Mouse (Mus musculus): ENCODE data around the gene Raver1.
A peak's percentile ranks its signal among the peaks of the same experiment; 100 is the strongest.

Raver1 gene

DNA sequence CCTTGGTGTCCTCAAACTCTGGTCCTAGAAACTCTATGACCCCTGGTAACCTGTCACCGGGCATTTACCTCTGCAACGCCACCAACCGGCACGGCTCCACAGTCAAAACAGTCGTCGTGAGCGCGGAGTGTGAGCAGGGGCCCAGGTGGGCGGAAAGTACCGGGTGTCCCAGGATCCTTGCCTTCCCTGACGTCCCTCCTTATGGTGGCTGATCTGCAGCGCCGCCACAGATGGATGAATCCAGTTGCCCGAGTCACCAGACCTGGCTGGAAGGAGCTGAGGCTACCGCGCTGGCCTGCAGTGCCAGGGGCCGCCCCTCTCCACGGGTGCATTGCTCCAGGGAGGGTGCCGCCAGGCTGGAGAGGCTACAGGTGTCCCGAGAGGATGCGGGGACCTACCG lies 55.1 kb downstream of the Raver1 start:
- DNase-seq = no peak

DNA sequence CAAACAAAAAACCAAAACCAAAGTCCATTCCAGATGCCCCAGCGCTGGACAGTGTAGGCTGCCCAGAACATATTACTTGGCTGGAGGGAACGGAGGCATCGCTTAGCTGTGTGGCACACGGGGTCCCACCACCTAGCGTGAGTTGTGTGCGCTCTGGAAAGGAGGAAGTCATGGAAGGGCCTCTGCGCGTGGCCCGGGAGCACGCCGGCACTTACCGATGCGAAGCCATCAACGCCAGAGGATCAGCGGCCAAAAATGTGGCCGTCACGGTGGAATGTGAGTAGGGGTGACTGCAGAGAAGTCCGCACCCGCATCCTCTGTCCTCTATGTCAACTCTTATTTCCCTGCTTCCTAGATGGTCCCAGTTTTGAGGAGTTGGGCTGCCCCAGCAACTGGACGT lies 55.6 kb downstream of the Raver1 start:
- DNase-seq = no peak

DNA sequence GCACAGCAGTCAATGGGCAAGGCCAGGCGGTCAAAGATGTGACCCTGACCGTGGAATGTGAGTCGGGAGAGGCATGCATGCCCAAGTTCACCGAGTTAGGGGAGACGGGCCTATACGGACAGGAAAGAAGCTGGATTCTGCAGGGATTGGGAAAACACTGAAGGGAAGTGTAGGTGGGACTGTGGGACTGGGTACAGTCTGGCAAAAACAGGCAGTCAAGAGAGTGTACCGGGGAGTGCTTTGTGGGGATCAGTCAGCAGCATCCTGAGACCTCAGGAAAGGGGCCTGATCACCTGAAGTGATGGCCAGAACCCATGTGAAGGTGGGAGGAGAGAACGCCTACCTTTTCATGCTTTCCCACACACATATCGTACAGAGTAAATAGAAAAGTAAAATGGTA lies 56.2 kb downstream of the Raver1 start:
- DNase-seq = no peak

DNA sequence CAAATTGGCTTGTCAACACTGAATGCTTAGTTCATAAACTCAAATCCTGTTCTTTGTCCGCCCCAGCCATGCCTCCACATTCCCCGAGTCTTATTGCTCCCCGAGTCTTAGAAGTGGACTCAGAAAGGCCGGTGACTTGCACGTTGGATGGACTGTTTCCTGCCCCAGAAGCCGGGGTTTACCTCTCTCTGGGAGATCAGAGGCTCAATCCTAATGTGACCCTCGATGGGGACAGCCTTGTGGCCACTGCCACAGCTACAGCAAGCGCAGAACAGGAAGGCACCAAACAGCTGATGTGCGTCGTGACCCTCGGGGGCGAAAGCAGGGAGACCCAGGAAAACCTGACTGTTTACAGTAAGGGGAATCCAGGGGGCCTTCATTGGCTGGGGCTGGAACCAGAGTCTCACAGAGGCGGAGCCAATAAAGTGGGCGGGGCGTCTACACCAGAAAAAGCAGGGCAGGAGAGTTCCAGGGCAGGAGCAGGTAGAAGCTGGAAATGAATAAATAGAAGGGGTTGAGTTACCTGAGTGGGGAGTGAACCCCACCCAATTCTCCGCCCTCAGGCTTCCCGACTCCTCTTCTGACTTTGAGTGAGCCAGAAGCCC lies 57.2 kb downstream of the Raver1 start:
- DNase-seq = no peak

DNA sequence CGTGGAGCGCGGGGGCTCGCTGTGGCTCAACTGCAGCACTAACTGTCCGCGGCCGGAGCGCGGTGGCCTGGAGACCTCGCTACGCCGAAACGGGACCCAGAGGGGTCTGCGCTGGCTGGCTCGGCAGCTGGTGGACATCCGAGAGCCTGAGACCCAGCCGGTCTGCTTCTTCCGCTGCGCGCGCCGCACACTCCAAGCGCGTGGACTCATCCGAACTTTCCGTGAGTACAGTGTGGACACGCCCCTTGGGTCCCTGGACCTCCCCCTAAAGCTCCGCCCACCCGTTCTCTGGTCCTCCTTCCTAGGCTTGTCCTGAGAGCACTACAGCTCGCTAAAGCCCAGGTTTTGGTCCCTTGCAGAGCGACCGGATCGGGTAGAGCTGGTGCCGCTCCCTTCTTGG lies 58.7 kb downstream of the Raver1 start:
- DNase-seq = peak; percentile 51 to 64

DNA sequence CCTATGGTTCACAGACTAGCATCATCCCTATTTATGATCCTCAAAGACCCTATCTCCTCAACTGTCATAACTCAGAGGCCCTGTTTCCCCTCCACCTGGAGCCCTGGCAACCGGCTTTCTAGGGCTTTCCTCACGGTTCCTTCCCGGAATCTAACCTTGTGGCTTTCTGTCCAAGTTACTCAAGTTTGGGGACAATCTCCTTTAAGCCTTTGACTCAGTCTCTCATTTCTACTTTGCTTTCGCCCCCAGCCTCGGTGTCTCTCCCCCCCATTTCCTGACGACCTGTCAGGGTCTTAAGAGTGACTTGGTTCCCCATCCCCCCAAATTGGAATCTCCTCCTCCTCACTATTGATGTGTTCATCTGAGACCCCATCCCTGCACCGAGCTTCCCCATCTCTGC lies 59.3 kb downstream of the Raver1 start:
- DNase-seq = no peak

DNA sequence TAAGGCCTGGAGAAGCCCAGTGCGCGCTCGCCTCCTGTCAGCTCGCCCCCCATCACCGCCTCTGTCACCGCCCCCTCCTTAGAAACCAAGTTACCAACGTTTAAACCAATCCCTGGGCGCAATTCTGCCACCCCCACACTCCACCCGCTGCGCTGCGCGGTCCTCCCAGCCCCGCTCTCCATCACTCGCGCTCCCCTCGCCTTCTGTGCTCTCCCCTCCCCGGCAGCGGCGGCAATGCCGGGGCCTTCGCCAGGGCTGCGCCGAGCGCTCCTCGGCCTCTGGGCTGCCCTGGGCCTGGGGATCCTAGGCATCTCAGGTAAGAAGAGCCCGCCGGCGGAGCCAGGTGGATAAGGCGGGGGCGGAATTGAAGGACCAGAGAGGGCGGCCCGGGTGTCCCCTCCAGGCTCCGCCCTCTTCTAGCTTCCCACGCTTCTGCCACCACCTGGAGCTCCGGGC lies 59.9 kb downstream of the Raver1 start, which contains the start of gene Icam5:
Gene Icam5 (plus strand): TSS at position 178 of the 456 bp plus-strand sequence.
- peak in 1 of 2 experiments; percentile 34 for DNase-seq

DNA sequence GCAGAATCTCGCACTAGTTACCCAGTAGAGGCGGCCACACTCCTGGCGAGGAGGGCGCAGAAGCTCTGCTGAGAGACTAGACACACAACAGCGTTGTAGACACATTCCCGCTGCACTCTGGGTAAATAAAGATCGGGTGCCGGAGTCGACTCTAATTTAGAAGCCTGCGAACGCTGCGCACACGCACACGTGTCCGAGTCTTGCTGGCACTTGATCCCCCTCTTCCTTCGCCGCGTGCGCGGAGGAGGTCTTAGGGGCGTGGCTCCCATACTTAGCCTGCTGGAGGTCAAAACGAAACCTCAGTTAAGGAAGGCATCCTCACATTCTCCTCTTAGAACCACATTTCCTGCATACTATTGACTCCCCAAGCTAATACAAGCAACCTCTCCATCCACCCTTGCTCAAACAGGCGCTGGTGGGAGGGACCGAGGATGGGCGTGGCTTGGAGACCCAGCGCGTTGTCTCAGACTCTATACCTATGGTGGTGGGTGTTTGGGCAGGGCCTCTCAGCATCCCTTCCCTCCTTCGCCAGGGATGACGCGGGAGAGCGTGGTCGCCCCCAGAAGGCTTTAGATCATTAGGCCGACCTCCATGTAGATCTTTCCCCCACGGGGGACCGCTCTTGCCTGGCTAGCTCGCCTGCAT lies 60.4 kb downstream of the Raver1 start:
- peak; percentile 43 to 62 for DNase-seq

DNA sequence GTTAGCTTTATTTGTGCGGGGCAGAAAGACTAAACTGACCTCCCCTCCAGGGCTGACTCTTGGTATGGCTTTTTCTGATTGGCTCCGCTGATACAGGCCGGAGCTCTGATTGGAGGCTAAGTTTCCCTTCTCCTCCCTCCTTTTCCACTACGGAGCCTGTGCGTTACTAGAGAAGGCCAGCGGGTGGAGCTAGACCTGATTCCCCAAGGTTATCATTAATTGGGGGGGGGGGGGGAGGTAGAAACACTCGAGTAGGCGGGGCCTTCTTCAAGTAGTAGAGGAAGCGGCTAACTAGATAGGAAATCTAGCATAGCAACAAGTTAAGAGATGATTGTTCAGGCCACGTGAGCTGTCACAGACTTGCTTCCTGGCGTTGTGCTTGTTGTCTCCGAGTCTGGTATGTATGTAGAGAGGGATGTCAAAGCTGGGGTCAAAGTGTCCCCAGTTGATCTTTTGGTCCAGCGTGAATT lies 61.0 kb downstream of the Raver1 start:
- peak; percentile 75 to 88 for DNase-seq

DNA sequence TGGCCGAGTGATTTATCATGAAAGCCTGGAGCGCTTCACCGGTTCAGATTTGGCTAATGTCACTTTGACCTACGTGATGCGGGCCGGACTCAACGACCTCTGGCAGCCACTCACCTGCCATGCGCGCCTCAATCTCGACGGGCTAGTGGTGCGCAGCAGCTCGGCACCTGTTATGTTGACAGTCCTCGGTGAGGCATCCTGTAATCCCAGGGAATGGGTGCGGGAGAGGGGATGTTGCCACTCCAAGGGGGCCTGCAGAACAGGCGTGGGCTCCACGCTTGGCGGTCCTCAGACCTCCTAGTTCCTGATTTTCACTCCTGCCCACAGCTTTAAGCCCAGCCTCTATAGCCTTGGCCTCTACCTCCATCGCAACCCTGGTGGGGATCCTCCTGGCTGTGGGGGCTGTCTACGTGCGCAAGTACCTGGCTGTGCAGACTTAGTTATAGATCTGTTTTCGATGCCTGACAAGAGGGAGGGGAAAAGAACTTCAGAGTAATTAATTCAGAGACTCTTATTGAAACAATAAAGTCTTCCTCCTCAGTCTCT lies 61.7 kb downstream of the Raver1 start:
- no peak for DNase-seq

DNA sequence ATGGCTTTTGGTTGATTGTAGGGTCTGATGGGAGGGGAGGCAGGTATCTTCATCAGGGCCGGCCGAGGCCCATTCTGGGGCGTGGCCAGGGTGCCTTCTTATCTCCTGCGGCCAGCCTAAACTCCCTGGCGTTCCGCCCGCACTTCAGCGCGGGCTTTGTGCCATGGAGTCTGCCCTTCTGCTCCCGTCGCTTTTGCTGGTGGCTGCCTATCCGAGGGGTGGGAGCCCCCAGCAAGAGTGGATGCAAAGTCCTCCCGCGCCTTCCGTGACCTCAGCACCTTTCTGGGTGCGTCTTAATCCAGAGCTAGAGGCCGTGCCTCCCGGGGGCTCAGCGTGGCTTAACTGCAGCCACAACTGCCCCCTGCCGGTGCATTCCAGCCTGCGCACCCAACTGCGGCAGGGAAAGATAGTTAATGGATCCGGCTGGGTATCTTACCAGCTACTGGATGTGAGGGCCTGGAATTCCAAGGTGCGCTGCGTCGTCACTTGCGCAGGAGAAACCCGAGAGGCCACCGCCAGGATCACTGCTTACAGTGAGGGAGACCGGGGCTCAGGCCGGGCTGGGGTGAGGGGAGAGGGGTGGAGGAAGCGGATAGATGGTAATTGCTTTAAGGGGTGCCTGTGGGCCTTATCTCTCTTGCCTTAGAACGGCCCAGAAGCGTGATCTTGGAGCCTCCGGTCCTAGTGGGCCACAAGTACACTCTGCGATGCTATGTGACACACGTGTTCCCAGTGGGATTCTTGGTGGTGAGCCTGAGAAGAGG lies 62.3 kb downstream of the Raver1 start, which contains the start of gene Icam4:
Gene Icam4 (plus strand): TSS at position 83 of the 764 bp plus-strand sequence.
- DNase-seq = peak; percentile 58 to 67

DNA sequence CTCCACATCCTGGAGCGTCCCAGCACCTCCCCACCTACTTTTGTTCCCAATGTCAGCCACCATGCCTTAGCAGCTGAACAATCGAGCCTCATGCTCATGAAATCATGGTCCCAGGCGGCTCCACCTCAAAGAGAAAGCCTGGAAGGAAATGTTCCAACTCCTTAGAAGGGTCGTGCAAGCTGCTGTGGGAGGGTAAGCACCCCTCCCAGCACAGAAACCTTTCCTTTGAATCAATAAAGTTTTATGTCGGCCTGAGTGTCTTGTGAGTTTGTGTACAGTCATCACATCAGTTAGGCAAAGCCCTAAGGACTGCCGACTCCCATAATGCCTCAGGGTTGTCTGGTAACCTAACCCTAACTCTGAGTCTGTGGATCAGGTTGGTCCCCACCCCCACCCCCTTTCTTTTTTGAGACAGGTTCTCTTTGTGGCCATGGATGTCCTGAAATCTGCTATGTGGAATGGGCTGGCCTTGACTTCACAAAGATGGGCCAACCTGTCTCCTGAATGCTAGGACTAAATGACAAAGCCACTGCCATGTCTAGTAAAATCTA lies 63.2 kb downstream of the Raver1 start:
- DNase-seq = no peak

DNA sequence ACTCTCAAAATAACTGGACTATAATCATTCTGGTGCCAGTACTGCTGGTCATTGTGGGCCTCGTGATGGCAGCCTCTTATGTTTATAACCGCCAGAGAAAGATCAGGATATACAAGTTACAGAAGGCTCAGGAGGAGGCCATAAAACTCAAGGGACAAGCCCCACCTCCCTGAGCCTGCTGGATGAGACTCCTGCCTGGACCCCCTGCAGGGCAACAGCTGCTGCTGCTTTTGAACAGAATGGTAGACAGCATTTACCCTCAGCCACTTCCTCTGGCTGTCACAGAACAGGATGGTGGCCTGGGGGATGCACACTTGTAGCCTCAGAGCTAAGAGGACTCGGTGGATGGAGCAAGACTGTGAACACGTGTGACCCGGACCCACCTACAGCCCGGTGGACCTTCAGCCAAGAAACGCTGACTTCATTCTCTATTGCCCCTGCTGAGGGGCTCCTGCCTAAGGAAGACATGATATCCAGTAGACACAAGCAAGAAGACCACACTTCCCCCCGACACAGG lies 64.0 kb downstream of the Raver1 start:
- no peak for DNase-seq

DNA sequence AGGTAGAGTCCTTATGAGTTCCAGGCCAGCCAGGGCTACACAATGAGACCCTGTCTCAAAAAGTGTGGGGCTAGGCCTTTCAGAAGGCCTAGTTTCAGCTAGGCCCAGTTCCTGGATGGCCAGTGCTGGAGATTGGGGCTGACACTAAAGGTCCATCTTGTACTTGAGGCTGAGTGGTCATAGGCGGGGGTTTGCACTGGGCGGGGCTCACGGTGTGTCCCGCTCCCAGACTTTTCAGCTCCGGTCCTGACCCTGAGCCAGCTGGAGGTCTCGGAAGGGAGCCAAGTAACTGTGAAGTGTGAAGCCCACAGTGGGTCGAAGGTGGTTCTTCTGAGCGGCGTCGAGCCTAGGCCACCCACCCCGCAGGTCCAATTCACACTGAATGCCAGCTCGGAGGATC lies 65.0 kb downstream of the Raver1 start:
- DNase-seq = no peak

DNA sequence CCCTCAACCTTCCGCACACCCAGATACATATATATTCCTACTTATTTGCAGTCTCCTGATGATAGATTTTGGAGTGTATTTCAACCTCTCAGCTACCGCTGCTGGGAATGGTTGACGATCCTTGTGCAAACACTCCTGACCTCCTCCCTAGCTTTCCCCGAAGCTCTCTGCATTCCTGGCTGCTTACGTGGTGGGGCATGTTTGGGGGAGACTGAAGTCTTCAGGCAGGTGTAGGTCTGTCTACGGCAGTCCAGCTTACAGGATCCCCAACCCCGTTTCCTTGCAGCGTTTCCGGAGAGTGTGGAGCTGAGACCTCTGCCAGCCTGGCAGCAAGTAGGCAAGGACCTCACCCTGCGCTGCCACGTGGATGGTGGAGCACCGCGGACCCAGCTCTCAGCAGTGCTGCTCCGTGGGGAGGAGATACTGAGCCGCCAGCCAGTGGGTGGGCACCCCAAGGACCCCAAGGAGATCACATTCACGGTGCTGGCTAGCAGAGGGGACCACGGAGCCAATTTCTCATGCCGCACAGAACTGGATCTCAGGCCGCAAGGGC lies 66.5 kb downstream of the Raver1 start:
- no peak for DNase-seq
